9 mouse cellular contexts compared by ENCODE assay signal in the genomic region with DNA sequence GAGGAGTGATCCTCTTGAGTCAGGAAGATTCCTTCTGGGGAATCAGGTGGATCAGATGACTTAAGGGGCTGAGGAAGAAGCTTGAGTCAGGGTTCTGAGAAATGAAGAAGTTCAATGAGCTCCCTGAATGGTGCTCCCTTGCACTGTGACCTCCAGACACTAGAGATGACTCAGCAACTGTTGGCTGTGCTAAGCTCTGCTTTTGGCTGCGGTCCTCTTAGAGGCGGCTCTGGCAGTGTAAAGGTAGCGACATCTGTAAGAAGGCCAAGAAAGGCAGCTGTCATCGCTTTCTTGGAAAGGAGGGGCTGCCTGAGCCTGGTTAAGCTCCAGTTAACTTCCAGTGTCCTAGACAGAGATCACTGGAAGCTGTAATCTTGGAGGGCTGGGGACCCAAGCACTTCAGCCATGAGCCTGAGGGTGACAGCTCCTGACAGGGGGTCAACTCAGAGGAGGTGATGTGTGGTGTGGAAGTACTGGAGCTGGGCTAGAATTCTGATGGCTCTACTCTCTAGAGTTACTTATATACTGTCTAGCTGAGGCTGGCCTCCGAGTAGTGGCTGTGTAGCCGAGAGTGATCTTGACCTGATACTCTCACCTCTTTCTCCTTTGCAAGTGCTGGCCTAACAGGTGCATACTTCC. TPM values are rescaled to one million over a fixed set of nuclear protein-coding genes. Genes with fewer than 3 reads are reported as not detected.
DNase-seq lines count a peak whose midpoint lies in the region; ATAC-seq and TF ChIP-seq lines count a peak whose summit lies in the region.
"Had no signal": no experiment of that assay in that cellular context is flagged by ENCODE, and none has a peak within 500 bp of the region (broad histone marks: within the 10 kb centered on the region; RNA-seq: fewer than 3 reads in every experiment).

No protein-coding gene starts in this region.

- TF ChIP-seq EP300 in lung, postnatal 0 days (IDR thresholded peaks at IDR 0.05), result 0 out of 2 replicates have a peak, but pooled peaks have one; percentile 10

- no peaks in the 10 kb centered on the region for H3K27me3 ChIP-seq in lung, postnatal 0 days (replicated peaks; ENCODE audit: insufficient read depth, low read length)
- H3K27me3 ChIP-seq in midbrain, embryonic 13.5 days, result no peaks in the 10 kb centered on the region

- no peaks in the 10 kb centered on the region for H3K4me1 ChIP-seq in lung, postnatal 0 days (ENCODE audit: insufficient read depth, low read depth, low read length)
- H3K4me1 ChIP-seq in midbrain, embryonic 13.5 days (replicated peaks), result peaks cover 27% of the 10 kb centered on the region

- no peaks in the 10 kb centered on the region for H3K9me3 ChIP-seq in lung, postnatal 0 days (ENCODE audit: low read length)
- H3K9me3 ChIP-seq in midbrain, embryonic 13.5 days, result no peaks in the 10 kb centered on the region

- DNase-seq in spleen, postnatal 36 days (ENCODE audit: low spot score in 2 of 2), result peak; percentile 3 to 16
- DNase-seq in spleen, adult 18-20 months, result no peak
- peak; percentile 64 for DNase-seq in lung, postnatal 0 days (ENCODE audit: low spot score)
- no peak for DNase-seq in thymus, postnatal 14 days
- DNase-seq in right cerebral cortex, postnatal 10 days (ENCODE audit: low spot score in 2 of 2), result no peak

- ATAC-seq in common myeloid progenitor, adult 5-6 weeks (replicated peaks; ENCODE audit: low read depth, poor library complexity, severe bottlenecking), result peak; percentile 91
- ATAC-seq in hematopoietic stem cell, adult 5-6 weeks (replicated peaks in 1 of 2; ENCODE audit: insufficient read depth in 1 of 2, low FRiP score in 2 of 2, low TSS enrichment in 1 of 2, low read depth in 1 of 2, poor library complexity in 2 of 2, severe bottlenecking in 2 of 2), result peak; percentile 75 to 76
- ATAC-seq in lung, postnatal 0 days, result peak; percentile 78
- ATAC-seq in midbrain, embryonic 13.5 days, result no peak

- no peak overlapping the region for H3K4me2 ChIP-seq in lung, postnatal 0 days (replicated peaks; ENCODE audit: low read depth, low read length)
- H3K4me2 ChIP-seq in midbrain, embryonic 13.5 days (replicated peaks), result no peak overlapping the region

- H3K4me3 ChIP-seq in lung, postnatal 0 days (ENCODE audit: low read depth, low read length), result no peak overlapping the region
- no peak overlapping the region for H3K4me3 ChIP-seq in midbrain, embryonic 13.5 days (replicated peaks)

- no peak overlapping the region for H3K27ac ChIP-seq in lung, postnatal 0 days (ENCODE audit: low read length)
- no peak overlapping the region for H3K27ac ChIP-seq in midbrain, embryonic 13.5 days
- H3K27ac ChIP-seq: macrophage had no signal

- TF ChIP-seq CTCF in lung, postnatal 0 days (IDR thresholded peaks at IDR 0.05), result no peak

- 58% methylated on average over 6 of the region's 6 CpGs for WGBS in lung, postnatal 0 days
- 73% methylated on average over 6 of the region's 6 CpGs for WGBS in midbrain, embryonic 13.5 days

- no peak overlapping the region for H3K9ac ChIP-seq in lung, postnatal 0 days (replicated peaks; ENCODE audit: low read depth)
- H3K9ac ChIP-seq in midbrain, embryonic 13.5 days (replicated peaks), result no peak overlapping the region

- no peaks in the 10 kb centered on the region for H3K36me3 ChIP-seq in lung, postnatal 0 days (ENCODE audit: insufficient read depth, low read length)
- no peaks in the 10 kb centered on the region for H3K36me3 ChIP-seq in midbrain, embryonic 13.5 days

RNA-seq across cellular contexts. Expression of gene Fmnl2, which starts 37.4 kb away (rescaled TPM):
- total RNA-seq in common myeloid progenitor, adult 5-6 weeks (2017), result 3.5 and 5.8 TPM in 2 replicates
- total RNA-seq in hematopoietic stem cell, adult 5-6 weeks (2017), result 17.3 and 20.6 TPM in 2 replicates
- 3.5 and 3.9 TPM in 2 replicates for polyA plus RNA-seq in lung, postnatal 0 days (2015; fragmentation: Nextera tagmentation; extraction: Ambion mirVana)
- polyA plus RNA-seq in midbrain, embryonic 13.5 days (2015; fragmentation: Nextera tagmentation; extraction: Ambion mirVana), result 13.2 TPM in 2 replicates

Comparison
In these comparisons a context has a peak if more than half of its experiments do, and no peak if none do; other contexts are left out.
1. DNase-seq: peak in spleen, postnatal 36 days (2 of 2) and lung, postnatal 0 days (single experiment); none in spleen, adult 18-20 months (0 of 2), thymus, postnatal 14 days (single experiment) and right cerebral cortex, postnatal 10 days (0 of 2).